Mouse (Mus musculus) fat pad, adult 2 months (tissue): ENCODE measurements around the gene Zfp273.
"Not testable (repeated sequence)": the region's sequence is repeated elsewhere in the genome, so short reads cannot be mapped to it uniquely, and the experiment has no call there.

ENCODE experiments used
- DNase-seq: peaks from one replicate; pipeline ENCODE4 v3.0.0-alpha.2; 2011; ENCODE audit warnings: low read depth, low spot score; ENCODE audit errors: extremely low read depth

The Zfp273 gene

DNA sequence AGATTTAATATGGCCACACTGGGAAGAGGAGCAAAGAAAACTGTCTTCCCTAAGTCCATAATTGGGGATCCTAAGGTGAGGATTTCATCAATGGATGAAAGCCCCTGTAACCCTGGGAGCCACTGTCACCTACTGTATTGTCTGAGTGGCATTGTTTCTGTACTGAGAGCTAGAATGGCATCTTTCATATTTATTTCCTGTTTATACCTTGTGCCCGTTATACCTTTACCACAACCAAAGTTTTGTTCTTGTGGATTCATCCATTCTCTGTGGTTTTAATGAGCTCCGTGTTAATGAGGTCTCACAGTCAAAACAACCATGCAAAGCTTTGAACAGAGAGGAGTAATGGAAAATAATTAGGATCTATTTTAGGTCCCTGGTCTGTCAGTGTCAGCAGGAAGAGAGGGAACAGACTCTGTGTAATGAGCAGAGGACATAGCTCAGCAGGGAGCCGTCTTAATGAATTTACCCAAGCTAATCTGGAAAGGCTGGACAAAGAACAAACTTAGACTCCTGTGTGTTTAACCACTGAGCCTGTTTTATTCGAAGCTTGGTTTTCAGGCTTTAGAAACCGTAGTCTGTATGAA lies 51.3 kb downstream of the Zfp273 start:
- DNase-seq: no peak

GRCm38 (mm10) chr13:67867899-67868298 lies 54.4 kb downstream of the Zfp273 start:
- no peak for DNase-seq

GRCm38 (mm10) chr13:67876049-67876698 lies 62.6 kb downstream of the Zfp273 start:
- not testable (repeated sequence) for DNase-seq
